Mouse (Mus musculus) ES-E14 (cell line): ENCODE measurements around the gene Mcrip1.

Experiments
- CHD2 ChIP-seq: IDR thresholded peaks from 2 replicates; pipeline ENCODE4 v1.6.1; 2014; ENCODE audit warnings: mild to moderate bottlenecking, low read depth, low read length, inconsistent platforms
- HCFC1 ChIP-seq: IDR thresholded peaks from 2 replicates; pipeline ENCODE4 v1.6.1; 2012; ENCODE audit warnings: low read length, inconsistent platforms, borderline replicate concordance; ENCODE audit not compliant: insufficient read depth
- ZC3H11A ChIP-seq: IDR thresholded peaks from 2 replicates; pipeline ENCODE4 v1.6.1; 2012; ENCODE audit warnings: low read depth, mild to moderate bottlenecking, inconsistent platforms, low read length, borderline replicate concordance
- ZNF384 ChIP-seq: IDR thresholded peaks from 2 replicates; pipeline ENCODE4 v1.6.1; 2012; ENCODE audit warnings: low read depth, low read length, inconsistent platforms

DNA sequence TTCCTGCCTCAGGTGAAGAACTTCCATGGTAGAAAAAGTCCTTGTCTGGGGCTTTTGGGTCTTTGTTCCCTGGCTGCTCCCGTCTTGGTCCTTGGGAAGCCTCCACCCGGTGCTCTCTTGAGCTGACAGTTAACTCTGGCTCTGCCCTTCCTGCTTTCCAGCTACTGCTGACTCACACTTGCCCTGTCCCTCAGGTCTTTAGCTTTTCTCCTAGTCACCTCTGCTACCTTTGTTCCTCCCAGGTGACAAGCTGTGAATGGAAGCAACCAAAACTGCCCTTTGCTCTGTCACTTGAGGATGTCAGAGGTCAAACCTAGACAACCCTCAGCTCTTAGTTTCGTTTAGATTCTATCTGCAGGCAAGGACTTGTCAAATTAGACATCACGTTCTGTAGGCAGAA is 39.6 kb downstream of the Mcrip1 start:
- TF ChIP-seq CHD2 (no peak), ZNF384 (no peak), HCFC1 (no peak), ZC3H11A (no peak)
